Comparison of ENCODE assay signal across 22 mouse cellular contexts in the genomic region with DNA sequence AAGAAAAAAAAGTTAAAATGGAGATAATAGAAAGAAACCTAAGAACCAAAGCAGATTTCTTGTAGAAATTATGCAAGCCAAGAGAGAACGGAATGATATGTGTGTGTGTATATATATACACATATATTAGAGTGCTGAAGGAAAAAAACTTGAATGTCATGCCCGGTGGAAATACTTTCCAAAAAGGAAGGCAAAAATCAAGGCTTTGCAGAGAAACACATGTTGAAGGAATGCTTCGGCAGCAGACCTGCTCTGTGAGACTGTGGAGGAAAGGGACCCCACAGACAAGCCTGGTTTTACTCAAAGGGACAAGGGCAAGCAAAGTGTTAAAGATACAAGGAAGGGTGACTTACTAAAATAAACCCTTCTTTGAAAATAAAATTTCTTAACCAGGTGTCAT.
"Had no signal": no experiment of that assay in that cellular context is flagged by ENCODE, and none has a peak within 500 bp of the region (broad histone marks: within the 10 kb centered on the region; RNA-seq: fewer than 3 reads in every experiment).

No protein-coding gene starts in this region.

- H3K4me2 ChIP-seq: lung, embryonic 15.5 days; midbrain, embryonic 11.5 days; midbrain, embryonic 13.5 days; midbrain, embryonic 15.5 days; neural tube, embryonic 13.5 days; neural tube, embryonic 15.5 days had no signal

- H3K27me3 ChIP-seq: lung, embryonic 15.5 days; midbrain, embryonic 13.5 days; midbrain, embryonic 15.5 days; neural tube, embryonic 13.5 days; neural tube, embryonic 15.5 days had no signal

- H3K36me3 ChIP-seq: lung, embryonic 15.5 days; midbrain, embryonic 13.5 days; midbrain, embryonic 15.5 days; neural tube, embryonic 13.5 days; neural tube, embryonic 15.5 days had no signal

- ATAC-seq: liver, postnatal 0 days; lung, postnatal 0 days; midbrain, embryonic 13.5 days; midbrain, embryonic 15.5 days had no signal

- H3K27ac ChIP-seq: lung, embryonic 15.5 days; macrophage; midbrain, embryonic 13.5 days; midbrain, embryonic 15.5 days; neural tube, embryonic 13.5 days; neural tube, embryonic 15.5 days had no signal

- H3K4me1 ChIP-seq: lung, embryonic 15.5 days; megakaryocyte, embryonic 14.5 days; midbrain, embryonic 13.5 days; midbrain, embryonic 15.5 days; neural tube, embryonic 13.5 days; neural tube, embryonic 15.5 days had no signal

- H3K9me3 ChIP-seq: lung, embryonic 15.5 days; midbrain, embryonic 13.5 days; midbrain, embryonic 15.5 days; neural tube, embryonic 13.5 days; neural tube, embryonic 15.5 days had no signal

- H3K4me3 ChIP-seq: lung, embryonic 15.5 days; megakaryocyte, embryonic 14.5 days; midbrain, embryonic 13.5 days; midbrain, embryonic 15.5 days; myocyte; neural tube, embryonic 13.5 days; neural tube, embryonic 15.5 days had no signal

- DNase-seq: liver, postnatal 0 days; lung, adult 2 months; lung, postnatal 14 days; lung, postnatal 36 days; retina, postnatal 1 day; right cerebral cortex, adult 18-20 months; right cerebral cortex, postnatal 25 days; right cerebral cortex, postnatal 4 days; spleen, adult 18-20 months; thymus, adult 18-20 months; thymus, postnatal 14 days; thymus, postnatal 36 days had no signal

- H3K9ac ChIP-seq: liver, postnatal 0 days; lung, embryonic 15.5 days; midbrain, embryonic 13.5 days; midbrain, embryonic 15.5 days; neural tube, embryonic 13.5 days; neural tube, embryonic 15.5 days had no signal
